Mouse (Mus musculus) retina, adult 2 months (tissue): ENCODE results near the gene Ttc28.

Source experiments
- DNase-seq: peaks from one replicate; pipeline ENCODE4 v3.0.0-alpha.2; 2012; ENCODE audit warnings: low read depth, low spot score

The Ttc28 gene

DNA sequence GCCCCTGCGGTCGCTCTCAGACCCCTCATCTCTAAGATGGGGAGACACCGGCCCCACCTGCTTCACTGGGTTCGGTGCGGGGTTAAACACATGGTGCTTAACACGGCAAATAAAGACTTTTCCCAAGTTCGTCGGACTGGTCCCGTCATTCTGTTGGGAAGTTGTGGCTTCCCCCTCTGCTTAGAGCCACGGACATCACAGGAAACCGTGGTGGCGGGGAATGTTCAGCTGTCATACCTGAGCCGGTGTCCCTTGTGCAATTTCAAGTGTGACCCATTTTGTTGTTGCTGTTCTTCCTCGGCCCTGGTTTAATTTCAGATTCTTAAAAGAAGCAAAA lies 451.5 kb downstream of the Ttc28 start:
- DNase-seq, result no peak

DNA sequence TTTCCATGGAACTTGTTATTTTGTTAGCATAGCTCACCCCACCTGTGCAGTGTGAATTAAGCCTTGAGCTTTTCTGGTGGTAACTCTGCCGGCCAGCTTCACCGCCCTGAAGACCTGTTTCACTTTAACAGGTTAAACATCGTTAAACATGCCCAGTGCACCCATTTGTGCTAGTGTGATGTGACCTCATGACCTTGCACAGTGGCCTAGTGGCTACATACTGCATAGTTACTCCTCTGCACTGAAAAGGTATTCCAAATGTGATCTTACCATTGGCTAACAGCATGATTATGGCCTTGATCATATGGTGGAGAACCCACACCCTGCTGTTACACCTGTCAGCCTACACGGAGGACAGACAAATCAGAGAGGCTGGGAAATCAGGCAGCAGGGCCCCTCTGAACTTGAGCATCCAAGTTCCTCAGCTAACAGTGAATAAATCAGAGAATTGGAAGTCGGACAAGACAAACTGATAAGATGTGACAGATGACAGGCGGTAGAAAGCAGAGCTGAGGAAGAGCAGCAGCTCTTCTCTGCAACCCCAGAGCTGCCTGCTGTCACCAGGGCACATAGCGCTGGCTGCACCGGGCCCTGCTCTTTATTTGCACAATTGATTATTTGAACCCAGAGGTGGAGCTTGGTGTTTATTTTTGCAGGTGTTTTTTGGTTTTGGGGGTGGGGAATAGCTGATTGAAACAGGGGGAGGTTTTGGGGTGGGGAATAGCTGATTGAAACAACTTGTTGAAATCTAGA lies 456.5 kb downstream of the Ttc28 start:
- no peak for DNase-seq
